Mouse (Mus musculus) frontal cortex, postnatal 36 days (tissue): Measurements from ENCODE around the gene Mettl25.

Experiments used
- DNase-seq, 2 experiments: peaks; one replicate each; pipeline ENCODE4 v3.0.0; 2022; ENCODE audit warnings: low spot score in 2 of 2

Gene Mettl25

GRCm38 (mm10) chr10:105753831-105754605 is 87.2 kb downstream of the Mettl25 start:
- DNase-seq = no peak

- DNase-seq = no peak
Measured at GRCm38 (mm10) chr10:105746019-105746418, 95.2 kb downstream of the Mettl25 start.

- no peak for DNase-seq
Measured at GRCm38 (mm10) chr10:105741736-105742135, 99.4 kb downstream of the Mettl25 start.

- no peak for DNase-seq
Measured at GRCm38 (mm10) chr10:105738942-105739341, 102.2 kb downstream of the Mettl25 start.

GRCm38 (mm10) chr10:105727798-105728197 is 113.4 kb downstream of the Mettl25 start:
- DNase-seq = no peak

- DNase-seq = no peak
Measured at GRCm38 (mm10) chr10:105727353-105727752, 113.8 kb downstream of the Mettl25 start.

- DNase-seq = peak; percentile 6 to 48
Measured at GRCm38 (mm10) chr10:105714844-105715243, 126.3 kb downstream of the Mettl25 start.

- no peak for DNase-seq
Measured at GRCm38 (mm10) chr10:105714366-105714765, 126.8 kb downstream of the Mettl25 start.

GRCm38 (mm10) chr10:105713222-105713621 is 128.0 kb downstream of the Mettl25 start:
- DNase-seq = no peak
